Mouse (Mus musculus): ENCODE measurements around the gene 9230110F15Rik.
"Not testable (repeated sequence)": the region's sequence is repeated elsewhere in the genome, so short reads cannot be mapped to it uniquely, and the experiment has no call there.

9230110F15Rik gene

GRCm38 (mm10) chr9:35844050-35844449, at the start of gene 9230110F15Rik:
Gene 9230110F15Rik (minus strand): TSS chr9:35844150.
- no peak for DNase-seq (ENCODE audit: low spot score)

GRCm38 (mm10) chr9:35893112-35893511, 49.2 kb upstream of the 9230110F15Rik start:
- not testable (repeated sequence) for DNase-seq (ENCODE audit: low spot score)

GRCm38 (mm10) chr9:35817881-35818280, 26.1 kb downstream of the 9230110F15Rik start:
- not testable (repeated sequence) for DNase-seq (ENCODE audit: low spot score)

GRCm38 (mm10) chr9:35798146-35798545, 45.8 kb downstream of the 9230110F15Rik start:
- DNase-seq (ENCODE audit: low spot score): no peak

- no peak for DNase-seq (ENCODE audit: low spot score)
These were observed 53.9 kb downstream of the 9230110F15Rik start, which contains the start of the genes Gm27235 and D730048I06Rik for GRCm38 (mm10) chr9:35790001-35790400. Gene Gm27235 (minus strand): TSS chr9:35790101. Gene D730048I06Rik (minus strand): TSS chr9:35790112.

All from yolk sac, embryonic 10.5 days (tissue).